Mouse (Mus musculus): Measurements from ENCODE around the gene Rnf185. TPM values are rescaled to one million over a fixed set of nuclear protein-coding genes. Genes with fewer than 3 reads are reported as not detected.

The Rnf185 gene
- polyA plus RNA-seq, 1 experiment from 2014 or later, result 7.5 TPM

- no peak for ATAC-seq (ENCODE audit: insufficient read depth)
- H3K4me3 ChIP-seq (replicated peaks), result no peak overlapping the region
- H3K4me1 ChIP-seq (replicated peaks), result no peaks in the 10 kb centered on the region
- no peak overlapping the region for H3K27ac ChIP-seq (replicated peaks)
- H3K27me3 ChIP-seq, result no peaks in the 10 kb centered on the region
- peaks cover 5% of the 10 kb centered on the region; the same call in 1 of the 2 replicates for H3K36me3 ChIP-seq (replicated peaks)
- no peaks in the 10 kb centered on the region for H3K9me3 ChIP-seq (replicated peaks)
- 71% methylated on average over 3 of the region's 3 CpGs for WGBS (ENCODE audit: insufficient replicate concordance)
- no peak overlapping the region for H3K4me2 ChIP-seq
- no peak overlapping the region for H3K9ac ChIP-seq
Measured at GRCm38 (mm10) chr11:3396091-3396490, 56.1 kb downstream of the Rnf185 start.

- 66% methylated on average over 5 of the region's 5 CpGs for WGBS (ENCODE audit: insufficient replicate concordance)
- Histone ChIP-seq H3K27ac (replicated peaks) (no peak overlapping the region), H3K27me3 (no peaks in the 10 kb centered on the region), H3K9ac (no peak overlapping the region), H3K4me3 (replicated peaks) (no peak overlapping the region), H3K4me2 (no peak overlapping the region), H3K36me3 (replicated peaks) (peaks cover 5% of the 10 kb centered on the region; the same call in 1 of the 2 replicates), H3K4me1 (replicated peaks) (no peaks in the 10 kb centered on the region), H3K9me3 (replicated peaks) (no peaks in the 10 kb centered on the region)
- ATAC-seq (ENCODE audit: insufficient read depth), result no peak
Measured at GRCm38 (mm10) chr11:3394520-3394919, 57.6 kb downstream of the Rnf185 start.

- H3K9ac ChIP-seq, result no peak overlapping the region
- H3K27ac ChIP-seq (replicated peaks), result no peak overlapping the region
- H3K27me3 ChIP-seq, result no peaks in the 10 kb centered on the region
- H3K4me1 ChIP-seq (replicated peaks), result peaks cover 7% of the 10 kb centered on the region
- ATAC-seq (ENCODE audit: insufficient read depth), result no peak
- no peak overlapping the region for H3K4me2 ChIP-seq
- no peaks in the 10 kb centered on the region for H3K9me3 ChIP-seq (replicated peaks)
- peaks cover 5% of the 10 kb centered on the region; the same call in 1 of the 2 replicates for H3K36me3 ChIP-seq (replicated peaks)
- H3K4me3 ChIP-seq (replicated peaks), result no peak overlapping the region
- 83% methylated on average over 8 of the region's 8 CpGs for WGBS (ENCODE audit: insufficient replicate concordance)
Measured at GRCm38 (mm10) chr11:3392526-3392925, 59.6 kb downstream of the Rnf185 start.

GRCm38 (mm10) chr11:3390789-3391188 is 61.4 kb downstream of the Rnf185 start:
- Histone ChIP-seq H3K9ac (no peak overlapping the region), H3K27ac (replicated peaks) (no peak overlapping the region), H3K27me3 (no peaks in the 10 kb centered on the region), H3K4me1 (replicated peaks) (peaks cover 24% of the 10 kb centered on the region), H3K36me3 (replicated peaks) (peaks cover 5% of the 10 kb centered on the region; the same call in 1 of the 2 replicates), H3K9me3 (replicated peaks) (no peaks in the 10 kb centered on the region), H3K4me2 (no peak overlapping the region), H3K4me3 (replicated peaks) (no peak overlapping the region)
- ATAC-seq (ENCODE audit: insufficient read depth), result no peak
- 69% methylated on average over 5 of the region's 5 CpGs for WGBS (ENCODE audit: insufficient replicate concordance)

DNA sequence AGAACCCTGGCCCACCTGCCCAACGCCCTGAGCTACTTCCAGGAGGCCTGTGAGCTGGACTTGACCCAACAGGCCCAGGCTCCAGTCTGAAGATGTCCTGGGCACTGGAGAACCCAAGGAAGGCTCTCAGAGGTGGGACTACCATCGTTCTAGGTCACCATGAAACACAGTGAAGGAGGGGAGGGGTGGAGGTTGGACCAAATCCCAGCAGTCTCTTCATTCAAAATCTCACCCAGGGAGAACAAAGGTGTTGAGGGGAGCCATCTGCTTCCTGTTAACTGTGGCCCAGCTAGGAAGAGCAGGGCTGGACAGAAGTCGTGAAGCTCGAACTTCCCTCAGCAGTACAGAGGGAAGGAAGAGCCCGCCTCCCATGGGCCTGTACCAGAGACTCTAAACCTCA is 62.2 kb downstream of the Rnf185 start:
- H3K9me3 ChIP-seq (replicated peaks), result no peaks in the 10 kb centered on the region
- peaks cover 9% of the 10 kb centered on the region; the same call in 1 of the 2 replicates for H3K36me3 ChIP-seq (replicated peaks)
- no peaks in the 10 kb centered on the region for H3K27me3 ChIP-seq
- peaks cover 30% of the 10 kb centered on the region for H3K4me1 ChIP-seq (replicated peaks)
- no peak overlapping the region for H3K4me2 ChIP-seq
- no peak overlapping the region for H3K27ac ChIP-seq (replicated peaks)
- H3K4me3 ChIP-seq (replicated peaks), result no peak overlapping the region
- H3K9ac ChIP-seq, result no peak overlapping the region
- ATAC-seq (ENCODE audit: insufficient read depth), result no peak
- WGBS (ENCODE audit: insufficient replicate concordance), result 46% methylated on average over 5 of the region's 5 CpGs

DNA sequence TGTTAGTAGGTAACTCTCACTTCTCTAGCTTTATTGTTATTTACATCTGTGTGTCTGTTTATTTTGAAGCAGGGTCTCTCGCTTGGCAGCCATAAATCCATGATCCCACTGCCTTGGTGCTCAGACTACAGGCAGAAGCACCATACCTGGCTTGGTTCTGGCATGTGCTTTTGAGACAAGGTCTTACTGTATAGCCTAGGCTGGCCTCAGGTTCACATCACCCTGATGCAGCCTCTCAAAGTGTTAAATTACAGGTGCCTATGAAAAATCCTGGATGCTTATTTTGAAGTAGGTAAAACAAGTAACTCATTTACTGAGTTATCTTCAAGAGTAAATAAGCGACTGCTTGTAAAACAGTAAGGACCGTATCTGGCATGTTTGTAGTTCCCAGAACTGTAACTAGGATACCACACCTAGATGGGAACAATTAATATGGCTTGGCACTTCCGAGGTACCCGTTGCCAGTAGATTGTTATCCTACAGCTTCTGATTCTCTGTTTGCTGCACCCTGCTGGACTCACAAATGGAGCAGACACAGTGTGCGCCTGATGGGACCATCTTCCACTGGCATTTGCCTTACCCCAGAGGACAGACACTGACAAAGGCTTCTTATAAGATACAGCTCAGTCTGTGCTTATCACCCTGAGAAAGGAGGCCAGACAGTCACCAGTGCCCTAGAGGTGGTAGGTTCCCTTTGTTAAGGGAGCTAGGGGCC is 64.5 kb downstream of the Rnf185 start:
- H3K4me2 ChIP-seq, result no peak overlapping the region
- 61% methylated on average over 6 of the region's 6 CpGs for WGBS (ENCODE audit: insufficient replicate concordance)
- no peaks in the 10 kb centered on the region for H3K9me3 ChIP-seq (replicated peaks)
- no peaks in the 10 kb centered on the region for H3K27me3 ChIP-seq
- no peak overlapping the region for H3K4me3 ChIP-seq (replicated peaks)
- peaks cover 15% of the 10 kb centered on the region for H3K36me3 ChIP-seq (replicated peaks)
- no peak overlapping the region for H3K9ac ChIP-seq
- no peak overlapping the region for H3K27ac ChIP-seq (replicated peaks)
- peaks cover 35% of the 10 kb centered on the region for H3K4me1 ChIP-seq (replicated peaks)
- ATAC-seq (ENCODE audit: insufficient read depth), result no peak

- Histone ChIP-seq H3K9ac (no peak overlapping the region), H3K36me3 (replicated peaks) (peaks cover 13% of the 10 kb centered on the region), H3K4me1 (replicated peaks) (peaks cover 35% of the 10 kb centered on the region), H3K4me3 (replicated peaks) (no peak overlapping the region), H3K9me3 (replicated peaks) (no peaks in the 10 kb centered on the region), H3K4me2 (peak overlapping the region; percentile 18; the same call in 1 of the 2 replicates), H3K27ac (replicated peaks) (no peak overlapping the region), H3K27me3 (no peaks in the 10 kb centered on the region)
- peak; percentile 84 for ATAC-seq (ENCODE audit: insufficient read depth)
- 8% methylated on average over 4 of the region's 4 CpGs for WGBS (ENCODE audit: insufficient replicate concordance)
Measured at GRCm38 (mm10) chr11:3386941-3387368, 65.2 kb downstream of the Rnf185 start.

- Histone ChIP-seq H3K27ac (replicated peaks) (no peak overlapping the region), H3K36me3 (replicated peaks) (peaks cover 10% of the 10 kb centered on the region; the same call in 1 of the 2 replicates), H3K4me1 (replicated peaks) (peaks cover 46% of the 10 kb centered on the region), H3K4me2 (no peak overlapping the region), H3K9ac (no peak overlapping the region), H3K9me3 (replicated peaks) (no peaks in the 10 kb centered on the region), H3K27me3 (no peaks in the 10 kb centered on the region), H3K4me3 (replicated peaks) (no peak overlapping the region)
- WGBS (ENCODE audit: insufficient replicate concordance), result 74% methylated on average over 5 of the region's 5 CpGs
- no peak for ATAC-seq (ENCODE audit: insufficient read depth)
Measured at GRCm38 (mm10) chr11:3382602-3383594, 69.3 kb downstream of the Rnf185 start.

GRCm38 (mm10) chr11:3381148-3381814 is 70.9 kb downstream of the Rnf185 start:
- WGBS (ENCODE audit: insufficient replicate concordance), result 66% methylated on average over 6 of the region's 6 CpGs
- ATAC-seq (ENCODE audit: insufficient read depth), result no peak
- peaks cover 30% of the 10 kb centered on the region for H3K4me1 ChIP-seq (replicated peaks)
- H3K36me3 ChIP-seq (replicated peaks), result peaks cover 10% of the 10 kb centered on the region; the same call in 1 of the 2 replicates
- H3K27me3 ChIP-seq, result no peaks in the 10 kb centered on the region
- no peak overlapping the region for H3K4me2 ChIP-seq
- no peak overlapping the region for H3K9ac ChIP-seq
- no peaks in the 10 kb centered on the region for H3K9me3 ChIP-seq (replicated peaks)
- H3K4me3 ChIP-seq (replicated peaks), result no peak overlapping the region
- no peak overlapping the region for H3K27ac ChIP-seq (replicated peaks)

- 31% methylated on average over 4 of the region's 4 CpGs for WGBS (ENCODE audit: insufficient replicate concordance)
- peak; percentile 25; the same call in 1 of the 2 replicates for ATAC-seq (ENCODE audit: insufficient read depth)
- Histone ChIP-seq H3K9me3 (replicated peaks) (no peaks in the 10 kb centered on the region), H3K27ac (replicated peaks) (no peak overlapping the region), H3K27me3 (no peaks in the 10 kb centered on the region), H3K4me1 (replicated peaks) (peaks cover 17% of the 10 kb centered on the region), H3K9ac (no peak overlapping the region), H3K4me2 (no peak overlapping the region), H3K36me3 (replicated peaks) (peaks cover 3% of the 10 kb centered on the region; the same call in 1 of the 2 replicates), H3K4me3 (replicated peaks) (no peak overlapping the region)
Measured at GRCm38 (mm10) chr11:3379427-3379826, 72.7 kb downstream of the Rnf185 start.

All from liver, embryonic 15.5 days (tissue).